Mouse (Mus musculus) MN1 (cell line): ENCODE measurements around the gene Ppm1h.

Experiments used
- DNase-seq: peaks from one replicate; pipeline ENCODE4 v3.0.0-alpha.2; 2016; ENCODE audit warnings: low spot score

Ppm1h gene

DNA sequence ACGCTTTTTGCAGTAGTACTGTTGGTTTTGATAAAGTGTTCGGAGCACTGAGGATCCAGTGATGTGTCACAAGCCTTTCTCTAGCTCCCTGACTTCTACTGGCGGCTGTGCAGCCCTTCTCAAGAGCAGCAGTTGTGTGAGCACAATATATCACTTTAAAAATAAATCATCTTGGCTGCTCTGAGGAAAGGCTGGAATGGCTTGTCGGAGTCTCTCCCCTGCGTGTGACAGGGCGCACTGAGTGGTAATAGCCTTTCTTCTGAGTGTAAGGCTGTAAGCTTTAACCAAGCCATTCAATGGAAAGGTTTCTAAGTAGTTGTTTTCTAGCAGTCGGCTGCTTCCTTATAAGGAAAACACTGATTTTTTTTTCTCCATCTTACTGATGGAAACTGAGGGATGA is 91.8 kb downstream of the Ppm1h start:
- DNase-seq = no peak

DNA sequence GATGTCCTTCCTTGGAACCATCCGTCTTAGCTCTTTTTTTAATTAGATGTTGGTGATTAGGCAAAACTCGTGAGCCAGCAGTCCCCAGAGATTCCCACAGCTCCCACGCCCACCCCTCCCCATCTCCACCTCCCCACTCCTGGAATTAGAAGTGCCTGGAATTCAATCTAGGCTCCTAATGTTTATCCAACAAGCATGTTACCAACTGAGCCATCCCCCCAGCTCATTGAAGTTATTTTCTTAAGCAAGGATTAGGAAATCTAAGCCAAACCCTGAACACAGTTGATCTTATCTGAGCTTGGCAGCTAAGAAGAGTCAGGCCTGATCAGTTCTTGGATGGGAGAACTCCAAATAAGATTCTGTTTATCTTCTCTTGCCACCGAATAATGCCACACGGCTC is 92.4 kb downstream of the Ppm1h start:
- DNase-seq = peak; percentile 39

- DNase-seq = no peak
These were observed 95.6 kb downstream of the Ppm1h start for GRCm38 (mm10) chr10:122774169-122774568.

GRCm38 (mm10) chr10:122777436-122777835 is 98.9 kb downstream of the Ppm1h start:
- no peak for DNase-seq

DNA sequence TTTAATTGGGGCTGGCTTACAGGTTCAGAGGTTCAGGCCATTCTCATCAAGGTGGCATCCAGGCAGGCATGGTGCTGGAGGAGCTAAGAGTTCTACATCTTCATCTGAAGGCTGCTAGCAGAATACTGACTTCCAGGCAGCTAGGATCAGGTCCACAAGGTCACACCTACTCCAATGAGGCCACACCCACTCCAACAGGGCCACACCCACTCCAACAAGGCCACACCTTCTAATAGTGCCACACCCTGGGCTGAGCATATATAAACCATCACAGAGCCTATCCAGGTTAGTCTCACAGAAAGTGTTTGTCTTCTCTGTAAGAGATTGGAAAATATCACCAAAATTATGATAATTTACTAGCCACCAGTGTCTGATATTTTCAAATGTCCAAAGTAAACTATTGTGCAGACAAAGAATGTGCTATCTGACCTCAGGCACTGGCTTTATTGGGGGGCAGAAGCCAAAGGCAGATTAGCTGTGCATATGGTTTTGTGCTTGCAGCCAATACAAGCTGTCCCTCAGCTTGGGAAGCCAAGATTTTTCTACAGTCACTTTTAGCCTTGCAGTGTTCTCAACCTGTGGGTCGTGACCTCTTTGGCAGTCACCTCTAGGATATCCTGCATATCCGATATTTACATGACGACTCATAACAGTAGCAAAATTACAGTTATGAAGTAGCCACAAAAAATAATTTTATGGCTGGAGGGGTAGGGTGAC is 99.5 kb downstream of the Ppm1h start:
- no peak for DNase-seq

DNA sequence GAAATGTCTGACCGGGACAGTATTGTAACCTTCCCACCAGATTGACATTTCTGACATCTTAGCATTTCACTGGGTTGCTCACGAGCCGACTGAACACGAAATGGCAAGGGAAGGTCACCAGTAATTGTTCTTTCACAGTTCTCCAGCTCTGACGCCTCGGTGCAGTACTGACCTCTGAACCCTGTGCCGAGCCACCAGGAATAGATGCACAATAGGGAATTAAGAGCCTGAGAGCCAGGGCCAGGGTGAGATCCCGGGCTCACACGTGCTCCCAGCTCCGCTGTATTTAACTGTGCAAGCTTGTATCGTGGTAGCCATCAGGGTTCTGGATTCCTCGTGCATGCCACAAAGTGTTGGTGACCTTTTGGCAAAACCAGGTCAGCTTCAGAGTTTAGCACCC is 100.8 kb downstream of the Ppm1h start:
- DNase-seq = no peak

DNA sequence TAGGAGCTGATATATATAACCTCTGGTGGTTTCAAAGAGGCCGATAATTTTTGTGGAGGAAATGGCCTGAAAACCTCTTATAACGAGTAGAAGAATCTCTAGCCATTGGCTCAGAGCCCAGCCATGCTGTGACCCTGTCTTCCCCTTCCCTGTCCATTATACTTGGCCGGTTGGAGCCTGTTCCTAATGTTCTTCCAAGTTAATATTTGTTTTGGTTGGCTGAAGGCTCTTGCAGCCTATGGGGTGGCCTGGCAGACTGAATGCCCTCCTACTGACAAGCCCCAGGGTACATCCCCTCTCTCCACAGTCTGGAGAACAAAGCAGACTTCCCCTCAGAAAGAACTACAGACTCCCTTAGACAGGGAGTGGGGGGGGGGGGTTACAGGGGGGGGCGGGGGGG is 104.2 kb downstream of the Ppm1h start:
- peak; percentile 37 for DNase-seq

DNA sequence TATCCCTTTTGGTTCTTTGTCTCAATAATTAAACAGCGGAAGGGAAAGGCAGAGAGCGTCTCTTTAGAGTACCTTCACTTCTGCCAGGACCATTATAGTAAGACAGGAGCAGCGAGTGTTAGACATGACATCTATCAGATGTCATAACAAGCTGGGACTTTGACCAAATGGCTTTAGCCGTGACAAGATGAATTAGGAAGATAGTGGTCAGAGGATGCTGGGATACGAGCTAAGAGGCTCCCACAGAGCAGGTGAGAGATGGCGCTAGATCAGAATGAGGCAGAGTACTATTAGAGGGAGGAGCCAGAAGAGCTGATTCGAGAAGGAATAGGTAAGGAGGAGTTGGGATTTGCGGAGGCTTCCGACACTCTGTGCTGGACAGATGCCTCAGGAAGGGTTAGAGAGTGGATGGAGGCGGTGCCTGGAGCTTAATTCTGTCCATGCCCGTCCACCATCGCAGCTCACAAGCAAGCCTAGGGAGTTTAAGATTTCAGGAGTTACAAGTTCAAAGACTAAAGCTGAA is 111.1 kb downstream of the Ppm1h start:
- peak; percentile 62 for DNase-seq

- DNase-seq = no peak
These were observed 113.7 kb downstream of the Ppm1h start for GRCm38 (mm10) chr10:122792021-122792966.

- no peak for DNase-seq
These were observed 114.6 kb downstream of the Ppm1h start for GRCm38 (mm10) chr10:122793193-122793592.

DNA sequence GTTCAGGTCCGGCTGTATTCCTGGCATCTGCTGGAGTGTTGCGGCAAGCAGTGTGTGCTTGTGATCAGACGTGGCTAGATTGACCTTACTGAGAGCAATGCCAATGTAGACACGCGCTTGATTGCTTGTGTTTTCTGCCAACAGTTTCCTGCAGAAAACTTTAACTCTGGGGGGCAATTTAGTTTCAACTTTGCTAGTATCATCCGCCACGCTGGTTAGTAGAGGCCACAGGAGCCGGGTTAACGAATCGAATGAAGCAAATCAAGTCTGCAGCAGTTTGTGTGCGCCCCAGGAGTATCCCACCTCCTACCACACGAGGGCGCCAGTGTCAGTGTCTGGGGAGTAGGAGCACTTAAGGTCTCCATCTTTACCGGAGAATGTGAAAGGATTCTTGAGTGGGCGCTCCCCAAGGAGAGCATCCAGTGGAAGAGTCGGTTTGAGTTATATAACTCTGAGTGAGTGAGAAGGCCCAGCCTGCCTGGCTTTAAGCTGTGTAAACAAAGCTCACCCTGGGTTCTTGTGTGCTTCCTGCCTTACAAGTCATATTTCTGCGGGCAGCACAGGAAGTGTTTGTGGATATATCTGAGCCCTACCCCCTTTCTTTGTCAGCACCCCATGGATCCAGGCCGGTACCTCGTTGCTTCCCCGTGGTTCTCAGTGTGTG is 115.8 kb downstream of the Ppm1h start:
- peak; percentile 96 for DNase-seq

GRCm38 (mm10) chr10:122797955-122798354 is 119.4 kb downstream of the Ppm1h start:
- no peak for DNase-seq

GRCm38 (mm10) chr10:122800003-122800731 is 121.6 kb downstream of the Ppm1h start:
- DNase-seq = no peak

DNA sequence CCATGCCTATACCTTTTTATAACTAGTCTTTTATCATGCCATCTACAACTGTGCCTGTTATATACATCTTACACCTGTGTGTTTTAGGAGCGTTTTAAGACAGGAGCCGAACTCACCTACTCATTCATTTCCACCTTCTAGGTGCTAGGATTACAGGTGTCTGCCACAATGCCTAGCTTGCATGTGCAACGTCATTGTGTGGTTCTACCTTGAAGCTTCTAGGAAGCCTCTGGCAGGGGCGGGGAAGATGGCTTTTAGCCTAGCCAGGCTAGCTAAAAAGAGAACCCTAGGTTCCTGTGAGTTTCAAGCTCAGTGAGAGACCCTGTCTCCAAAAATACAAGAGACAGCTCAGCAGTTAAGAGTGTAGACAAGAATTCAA is 122.2 kb downstream of the Ppm1h start:
- no peak for DNase-seq

GRCm38 (mm10) chr10:122802218-122802617 is 123.7 kb downstream of the Ppm1h start:
- DNase-seq = peak; percentile 62

GRCm38 (mm10) chr10:122802901-122803300 is 124.3 kb downstream of the Ppm1h start:
- peak; percentile 36 for DNase-seq

DNA sequence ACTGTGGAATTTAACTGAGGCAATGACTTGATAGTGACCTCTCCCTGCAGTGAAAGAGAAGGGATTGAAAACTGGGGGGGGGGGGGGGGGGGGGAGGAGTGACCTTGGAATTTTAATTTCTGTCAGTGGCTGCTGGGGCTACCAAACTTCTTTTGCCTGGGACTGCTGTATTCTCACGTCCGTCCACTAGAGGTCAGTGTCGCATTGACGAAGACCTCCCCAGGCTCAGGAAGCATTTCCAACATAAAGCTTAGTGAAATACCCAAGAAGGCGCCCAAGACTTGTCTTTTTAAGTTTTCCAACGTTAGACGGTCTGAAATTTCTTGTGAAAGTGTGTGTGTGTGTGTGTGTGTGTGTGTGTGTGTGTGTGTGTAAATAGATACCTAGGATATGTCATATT is 125.3 kb downstream of the Ppm1h start:
- DNase-seq = peak; percentile 92

DNA sequence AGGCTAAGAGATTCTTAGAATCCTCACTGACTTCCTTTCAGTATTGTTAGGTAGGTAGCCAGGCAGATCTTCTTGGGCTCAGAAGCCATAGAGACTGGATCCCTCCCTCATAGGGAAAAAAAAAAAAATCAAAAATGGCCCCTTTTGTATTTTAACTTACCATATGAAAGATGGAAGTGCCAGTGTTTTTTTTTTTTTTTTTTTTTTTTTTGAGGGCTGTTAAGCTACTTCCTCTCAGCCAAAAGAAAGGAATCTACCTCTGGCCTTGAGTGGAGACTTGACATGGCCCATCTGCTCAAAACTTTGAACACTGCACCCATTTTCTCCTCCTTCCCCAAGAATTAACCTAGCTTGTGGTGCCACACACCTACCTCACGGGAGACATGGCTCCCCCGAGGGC is 127.3 kb downstream of the Ppm1h start:
- no peak for DNase-seq

- DNase-seq = peak; percentile 96
These were observed 128.9 kb downstream of the Ppm1h start for GRCm38 (mm10) chr10:122807127-122808105.

GRCm38 (mm10) chr10:122808186-122808585 is 129.6 kb downstream of the Ppm1h start:
- DNase-seq = no peak

- no peak for DNase-seq
These were observed 131.3 kb downstream of the Ppm1h start for GRCm38 (mm10) chr10:122809851-122810250.
